8 mouse cellular contexts compared by ENCODE assay signal in genomic region chr16:10785371-10786231, GRCm38 (mm10). TPM values are rescaled to one million over a fixed set of nuclear protein-coding genes. Genes with fewer than 3 reads are reported as not detected.
DNase-seq lines count a peak whose midpoint lies in the region; ATAC-seq and TF ChIP-seq lines count a peak whose summit lies in the region.

TSS of gene Socs1 (minus strand) at chr16:10785536.

- TF ChIP-seq CTCF in ES-Bruce4 (IDR thresholded peaks at IDR 0.05; ENCODE audit: low read depth, low read length), result no peak
- no peak for TF ChIP-seq CTCF in heart, postnatal 0 days (IDR thresholded peaks at IDR 0.05; ENCODE audit: low read depth)

- peak; percentile 35 for TF ChIP-seq POLR2A in ES-Bruce4 (IDR thresholded peaks at IDR 0.05; ENCODE audit: insufficient read depth, low read length)

- peak within 1 kb of the TSS; percentile 15 for H3K27ac ChIP-seq in ES-Bruce4 (ENCODE audit: insufficient read depth, low read length)
- H3K27ac ChIP-seq in forebrain, embryonic 12.5 days, result peak within 1 kb of the TSS; percentile 76
- peak within 1 kb of the TSS; percentile 94 for H3K27ac ChIP-seq in heart, postnatal 0 days (ENCODE audit: low read depth)
- peak within 1 kb of the TSS; percentile 94 for H3K27ac ChIP-seq in neural tube, embryonic 15.5 days (replicated peaks)

- under 1% methylated on average over 58 of the region's 59 CpGs for WGBS in forebrain, embryonic 12.5 days
- under 1% methylated on average over 59 of the region's 59 CpGs for WGBS in heart, postnatal 0 days
- under 1% methylated on average over 58 of the region's 59 CpGs for WGBS in neural tube, embryonic 15.5 days

- no peaks in the 10 kb centered on the region for H3K9me3 ChIP-seq in ES-Bruce4 (replicated peaks; ENCODE audit: control insufficient read depth, insufficient read depth, low read length, poor library complexity, severe bottlenecking)
- H3K9me3 ChIP-seq in forebrain, embryonic 12.5 days, result no peaks in the 10 kb centered on the region
- no peaks in the 10 kb centered on the region for H3K9me3 ChIP-seq in heart, postnatal 0 days (replicated peaks; ENCODE audit: control insufficient read depth, low read length)
- no peaks in the 10 kb centered on the region for H3K9me3 ChIP-seq in neural tube, embryonic 15.5 days (replicated peaks)

- H3K4me2 ChIP-seq in forebrain, embryonic 12.5 days, result peak within 1 kb of the TSS; percentile 82
- H3K4me2 ChIP-seq in heart, postnatal 0 days (ENCODE audit: low read depth, low read length), result peak within 1 kb of the TSS; percentile 93
- H3K4me2 ChIP-seq in neural tube, embryonic 15.5 days, result peak within 1 kb of the TSS; percentile 90

- no peak for TF ChIP-seq EP300 in ES-Bruce4 (IDR thresholded peaks at IDR 0.05; ENCODE audit: insufficient read depth, low read depth, low read length)
- no peak; the same call in none of the 2 replicates for TF ChIP-seq EP300 in heart, postnatal 0 days (IDR thresholded peaks at IDR 0.05; ENCODE audit: low read depth)

- DNase-seq in c-Kit-positive CD71-positive TER-119-positive erythroid progenitor cells, embryonic 14.5 days (ENCODE audit: low spot score), result peak; percentile 74
- DNase-seq in heart, postnatal 0 days (ENCODE audit: low spot score), result peak; percentile 93
- peak; percentile 94 to 97 for DNase-seq in kidney, postnatal 4 days
- DNase-seq in lung, adult 18-20 months, result peak; percentile 87 to 91
- DNase-seq in testis, postnatal 14 days (ENCODE audit: low spot score), result peak; percentile 88

- peak; percentile 88 for ATAC-seq in forebrain, embryonic 12.5 days (ENCODE audit: low FRiP score)
- peak; percentile 78 for ATAC-seq in heart, postnatal 0 days (ENCODE audit: insufficient read depth, low read depth)
- peak; percentile 90 for ATAC-seq in neural tube, embryonic 15.5 days (ENCODE audit: low FRiP score)

- no peaks in the 10 kb centered on the region; the same call in 1 of the 2 replicates for H3K27me3 ChIP-seq in ES-Bruce4 (ENCODE audit: control insufficient read depth, insufficient read depth, low read length, poor library complexity, severe bottlenecking)
- peaks cover 30% of the 10 kb centered on the region for H3K27me3 ChIP-seq in forebrain, embryonic 12.5 days
- no peaks in the 10 kb centered on the region for H3K27me3 ChIP-seq in heart, postnatal 0 days (ENCODE audit: control insufficient read depth, insufficient read depth, low read length)
- peaks cover 8% of the 10 kb centered on the region; the same call in 1 of the 2 replicates for H3K27me3 ChIP-seq in neural tube, embryonic 15.5 days (replicated peaks)

- H3K4me3 ChIP-seq in ES-Bruce4 (ENCODE audit: low read depth, low read length), result peak within 1 kb of the TSS; percentile 74
- H3K4me3 ChIP-seq in forebrain, embryonic 12.5 days (replicated peaks), result peak within 1 kb of the TSS; percentile 70
- peak within 1 kb of the TSS; percentile 79 for H3K4me3 ChIP-seq in heart, postnatal 0 days (ENCODE audit: low read depth, low read length)
- H3K4me3 ChIP-seq in neural tube, embryonic 15.5 days (replicated peaks), result peak within 1 kb of the TSS; percentile 72

- H3K9ac ChIP-seq in ES-Bruce4 (ENCODE audit: low read depth, poor library complexity, severe bottlenecking), result peak within 1 kb of the TSS; percentile 84
- H3K9ac ChIP-seq in forebrain, embryonic 12.5 days, result peak within 1 kb of the TSS; percentile 65
- peak within 1 kb of the TSS; percentile 73 for H3K9ac ChIP-seq in heart, postnatal 0 days (replicated peaks; ENCODE audit: low read depth, low read length)
- H3K9ac ChIP-seq in neural tube, embryonic 15.5 days (replicated peaks), result peak within 1 kb of the TSS; percentile 79

- no peaks in the 10 kb centered on the region for H3K36me3 ChIP-seq in ES-Bruce4 (ENCODE audit: control insufficient read depth, insufficient read depth, low read length, poor library complexity, severe bottlenecking)
- no peaks in the 10 kb centered on the region for H3K36me3 ChIP-seq in forebrain, embryonic 12.5 days (replicated peaks)
- H3K36me3 ChIP-seq in heart, postnatal 0 days (replicated peaks; ENCODE audit: control insufficient read depth, insufficient read depth, low read length), result no peaks in the 10 kb centered on the region
- H3K36me3 ChIP-seq in neural tube, embryonic 15.5 days, result no peaks in the 10 kb centered on the region

- peaks cover 1% of the 10 kb centered on the region for H3K4me1 ChIP-seq in ES-Bruce4 (ENCODE audit: control insufficient read depth, insufficient read depth, low read length)
- H3K4me1 ChIP-seq in forebrain, embryonic 12.5 days, result peaks cover 30% of the 10 kb centered on the region
- peaks cover 28% of the 10 kb centered on the region for H3K4me1 ChIP-seq in heart, postnatal 0 days (ENCODE audit: control insufficient read depth, insufficient read depth)
- H3K4me1 ChIP-seq in neural tube, embryonic 15.5 days, result peaks cover 40% of the 10 kb centered on the region

RNA-seq across cellular contexts. Expression of gene Socs1, which starts in this region (rescaled TPM):
- 1.9 and 2.8 TPM in 2 replicates for polyA plus RNA-seq in ES-Bruce4 (2011; ENCODE audit: insufficient read depth, insufficient read length, low read depth, missing spikeins)
- 2.2 and 2.6 TPM in 2 replicates for polyA plus RNA-seq in forebrain, embryonic 12.5 days (2016; fragmentation: Nextera tagmentation; extraction: Ambion mirVana)
- total RNA-seq in heart, postnatal 0 days (2014; rRNA removed; ENCODE audit: low replicate concordance), result 0.80 and 5.0 TPM in 2 replicates
- polyA plus RNA-seq in heart, postnatal 0 days (2015; fragmentation: Nextera tagmentation; extraction: Ambion mirVana), result 2.7 and 3.2 TPM in 2 replicates
- 5.7 and 11.9 TPM in 2 replicates for polyA plus RNA-seq in neural tube, embryonic 15.5 days (2015; fragmentation: Nextera tagmentation; extraction: Ambion mirVana)

Comparison
In these comparisons a context has a peak if more than half of its experiments do, and no peak if none do; other contexts are left out.
1. Peak in every context shown above with its lines: DNase-seq, ATAC-seq, H3K4me3 ChIP-seq and H3K27ac ChIP-seq.
2. H3K27ac ChIP-seq: peak in every context shown above with its lines; median percentile 94 in heart, postnatal 0 days; 94 in neural tube, embryonic 15.5 days; 76 in forebrain, embryonic 12.5 days; 15 in ES-Bruce4.